Mouse (Mus musculus) forebrain, embryonic 10.5 days (tissue): ENCODE results near the gene Uqcc1. TPM values are rescaled to one million over a fixed set of nuclear protein-coding genes. Genes with fewer than 3 reads are reported as not detected.
A peak's percentile ranks its signal among the peaks of the same experiment; 100 is the strongest.

Experiments
- DNase-seq: peaks from one replicate; pipeline ENCODE4 v3.0.0-alpha.2; 2017; ENCODE audit warnings: low spot score; ENCODE audit errors: extremely low spot score
- H3K27ac ChIP-seq: fragments of 300-500 bp; sonication (generic); 2 replicates; pipeline ENCODE4 v1.5.1; 2016; ENCODE audit warnings: mild to moderate bottlenecking
- H3K27me3 ChIP-seq: fragments of 300-500 bp; sonication (generic); 2 replicates; pipeline ENCODE4 v1.6.1; 2016; ENCODE audit warnings: mild to moderate bottlenecking; ENCODE audit not compliant: poor library complexity, severe bottlenecking
- H3K36me3 ChIP-seq: fragments of 300-500 bp; sonication (generic); replicated peaks from 2 replicates; pipeline ENCODE4 v1.6.1; 2016; ENCODE audit warnings: mild to moderate bottlenecking, moderate library complexity
- H3K4me1 ChIP-seq: fragments of 300-500 bp; sonication (generic); 2 replicates; pipeline ENCODE4 v1.6.1; 2016
- H3K4me3 ChIP-seq: fragments of 300-500 bp; sonication (generic); 2 replicates; pipeline ENCODE4 v1.5.1; 2016; ENCODE audit warnings: mild to moderate bottlenecking, moderate library complexity
- H3K9me3 ChIP-seq: fragments of 300-500 bp; sonication (generic); 2 replicates; pipeline ENCODE4 v1.6.1; 2016; ENCODE audit warnings: mild to moderate bottlenecking, moderate library complexity
- WGBS: fragments of 180-500 bp; shearing (Covaris S2); methylation state at CpG from one replicate; pipeline ENCODE4 v1.1.7; 2016; 5-methylcytosine and 5-hydroxymethylcytosine counted together
- polyA plus RNA-seq: library from polyadenylated mRNA; unstranded; fragments of >200 nt; fragmentation: Nextera tagmentation; extraction: Ambion mirVana; gene quantifications from 2 replicates; pipeline ENCODE4 v1.2.1, GENCODE M21; 2016

The Uqcc1 gene
- polyA plus RNA-seq = 78.4 and 82.2 TPM in 2 replicates

DNA sequence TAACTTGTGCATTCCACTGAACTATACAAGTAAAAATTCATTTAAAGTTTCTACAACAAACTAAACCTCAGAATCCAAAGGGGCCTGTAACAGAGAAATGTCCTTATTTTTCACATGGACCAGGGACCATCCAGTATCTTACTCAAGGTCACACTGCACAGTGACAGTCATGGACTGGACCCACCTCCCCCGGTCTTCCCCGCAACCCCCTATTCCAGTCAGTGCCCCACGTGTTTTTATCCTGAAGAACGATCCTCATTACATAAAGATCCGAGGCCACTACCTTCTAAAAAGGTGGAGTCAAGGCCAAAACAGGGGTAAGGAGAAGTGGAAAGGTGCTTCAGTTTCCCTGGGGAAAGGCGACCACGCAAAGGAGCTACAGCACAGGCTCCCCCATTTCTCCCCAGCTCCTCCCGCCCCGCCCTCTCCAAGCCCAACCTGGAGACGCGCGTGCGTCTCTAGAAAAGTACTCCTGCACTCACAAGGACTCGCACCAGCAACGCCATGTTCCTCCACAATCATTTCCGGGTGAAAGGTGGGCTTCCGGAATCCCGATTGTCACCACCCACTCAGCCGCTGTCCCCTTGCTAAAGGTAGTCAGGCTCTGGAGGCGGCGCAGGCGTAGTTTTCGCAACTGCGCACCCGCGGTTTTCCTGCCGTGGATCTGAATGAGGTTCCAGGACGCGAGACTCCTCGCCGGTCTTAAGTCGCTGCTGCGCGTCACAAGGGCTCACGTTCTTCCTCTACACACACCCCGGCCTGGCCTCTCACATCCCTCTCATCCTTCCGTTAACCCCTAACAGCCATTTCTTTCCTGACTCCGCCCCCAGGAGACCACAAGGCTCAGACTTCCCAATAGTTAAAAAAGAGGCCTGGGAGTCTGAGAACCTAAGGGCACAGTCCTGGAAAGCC, at the start of gene Uqcc1:
Uqcc1 (minus strand) TSS at position 780 of the 912 bp plus-strand sequence.
- H3K4me3 ChIP-seq = peak within 1 kb of the TSS; percentile 78
- DNase-seq = peak; percentile 92
- H3K4me1 ChIP-seq = peaks cover 25% of the 10 kb centered on the region
- WGBS = under 1% methylated on average over 38 of the region's 38 CpGs
- H3K36me3 ChIP-seq = peaks cover 15% of the 10 kb centered on the region
- no peaks in the 10 kb centered on the region for H3K27me3 ChIP-seq
- H3K27ac ChIP-seq = peak within 1 kb of the TSS; percentile 93
- H3K9me3 ChIP-seq = no peaks in the 10 kb centered on the region

DNA sequence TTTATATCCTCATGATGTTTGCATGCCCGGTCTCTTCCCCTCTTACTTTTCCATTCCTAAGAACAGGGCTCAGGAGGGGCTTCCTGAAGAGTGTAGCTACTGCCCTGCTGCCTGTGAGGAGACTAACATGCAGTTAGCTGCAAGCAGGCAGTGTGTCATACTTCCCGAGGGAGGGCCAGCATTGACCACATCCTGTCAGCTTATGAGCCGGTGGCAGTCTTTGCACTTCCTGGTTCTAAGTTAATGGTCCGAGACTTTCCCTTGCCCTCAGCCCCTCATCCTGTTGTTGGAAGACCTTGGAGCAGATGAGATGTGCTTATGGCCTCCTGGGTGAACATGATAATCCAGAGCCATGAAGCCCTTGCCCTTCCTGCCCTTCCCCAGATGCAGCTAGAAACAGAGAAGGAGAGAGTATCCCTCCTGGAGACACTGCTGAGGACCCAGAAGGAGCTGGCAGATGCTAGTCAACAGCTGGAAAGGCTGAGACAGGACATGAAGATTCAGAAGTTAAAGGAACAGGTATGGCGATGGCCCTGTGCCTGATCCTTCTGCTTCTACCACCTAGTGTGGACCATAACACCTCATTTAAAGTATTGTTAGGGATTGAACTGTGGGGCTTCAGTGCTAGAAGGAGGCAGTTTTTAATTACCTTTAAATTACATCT, 49.4 kb upstream of the Uqcc1 start:
- 87% methylated on average over 5 of the region's 5 CpGs for WGBS

DNA sequence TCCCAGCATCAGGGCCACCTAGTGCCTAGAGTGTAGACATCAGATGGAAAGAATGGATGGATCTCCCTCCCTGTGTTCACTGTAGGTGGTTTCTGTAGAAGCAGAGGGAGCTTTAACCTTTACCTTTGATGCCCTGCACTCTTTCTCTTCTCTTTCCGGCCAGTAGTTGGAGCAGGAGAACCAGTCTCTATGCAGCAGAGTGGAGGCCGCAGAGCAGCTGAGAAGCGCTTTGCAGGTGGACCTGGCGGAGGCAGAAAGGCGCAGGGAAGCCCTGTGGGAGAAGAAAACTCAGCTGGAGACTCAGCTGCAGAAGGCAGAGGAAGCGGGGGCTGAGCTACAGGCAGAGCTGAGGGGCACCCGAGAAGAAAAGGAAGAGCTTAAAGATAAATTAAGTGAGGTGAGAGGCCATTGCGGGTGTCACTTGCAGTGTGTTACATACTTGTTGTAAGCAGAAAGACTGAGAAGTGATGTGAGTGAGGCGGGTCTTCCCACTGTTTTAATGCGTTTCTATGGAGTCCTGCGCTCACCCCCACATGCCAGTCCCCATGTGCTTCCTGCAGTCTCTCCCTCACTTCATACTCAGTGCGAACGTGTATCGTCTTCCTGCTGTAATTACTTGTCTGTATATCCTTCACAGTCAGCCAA, 44.1 kb upstream of the Uqcc1 start:
- no peak for DNase-seq
- H3K27me3 ChIP-seq = no peaks in the 10 kb centered on the region
- no peaks in the 10 kb centered on the region for H3K4me1 ChIP-seq
- no peak overlapping the region for H3K4me3 ChIP-seq
- H3K9me3 ChIP-seq = no peaks in the 10 kb centered on the region
- peaks cover 96% of the 10 kb centered on the region for H3K36me3 ChIP-seq
- WGBS = 85% methylated on average over 14 of the region's 14 CpGs
- no peak overlapping the region for H3K27ac ChIP-seq

More for the DNA sequence above, 49.4 kb upstream of the Uqcc1 start:
- DNase-seq = no peak
- Histone ChIP-seq H3K27ac (no peak overlapping the region), H3K36me3 (peaks cover 100% of the 10 kb centered on the region), H3K4me3 (no peak overlapping the region), H3K27me3 (no peaks in the 10 kb centered on the region), H3K9me3 (no peaks in the 10 kb centered on the region), H3K4me1 (no peaks in the 10 kb centered on the region)

DNA sequence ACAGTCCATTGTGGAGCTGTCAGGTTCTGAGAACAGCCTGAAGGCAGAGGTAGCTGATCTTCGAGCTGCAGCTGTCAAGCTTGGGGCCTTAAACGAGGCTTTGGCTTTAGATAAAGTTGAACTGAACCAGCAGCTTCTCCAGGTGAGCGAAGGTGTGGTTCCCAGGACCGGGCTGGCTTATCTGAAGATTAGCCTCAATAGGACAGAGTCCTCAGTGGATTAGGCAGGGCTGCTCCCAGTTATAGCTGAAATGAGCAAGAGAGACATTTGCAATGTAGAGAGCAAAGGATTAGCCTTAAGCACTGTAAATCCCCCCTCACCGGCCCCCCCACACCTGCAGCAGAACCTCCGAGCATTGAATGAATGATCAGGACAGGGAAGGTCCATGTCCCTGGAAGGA, 43.2 kb upstream of the Uqcc1 start:
- no peak overlapping the region for H3K27ac ChIP-seq
- no peaks in the 10 kb centered on the region for H3K9me3 ChIP-seq
- no peak overlapping the region for H3K4me3 ChIP-seq
- WGBS = 88% methylated on average over 6 of the region's 6 CpGs
- H3K36me3 ChIP-seq = peaks cover 96% of the 10 kb centered on the region
- no peak for DNase-seq
- H3K27me3 ChIP-seq = no peaks in the 10 kb centered on the region
- H3K4me1 ChIP-seq = no peaks in the 10 kb centered on the region

DNA sequence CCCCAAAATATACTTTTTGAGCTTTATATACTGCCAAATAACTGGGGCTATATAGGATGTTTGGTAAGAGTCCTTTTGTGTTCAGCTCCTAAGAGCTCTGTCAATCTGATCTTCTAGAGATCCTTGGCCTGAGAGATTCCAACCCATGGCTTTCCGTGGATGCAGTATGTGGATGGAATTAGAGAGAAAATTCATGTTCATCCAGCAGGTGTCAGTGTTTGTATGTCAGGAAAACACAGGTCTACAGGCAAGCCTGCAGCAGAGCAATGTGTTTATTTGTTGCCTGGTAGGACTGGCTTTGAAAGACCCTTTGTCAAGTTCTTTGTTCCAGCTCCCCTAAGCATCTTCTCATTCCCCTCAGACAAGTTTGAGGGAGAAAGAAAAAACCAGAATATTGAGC, 32.9 kb upstream of the Uqcc1 start:
- Histone ChIP-seq H3K36me3 (peaks cover 91% of the 10 kb centered on the region), H3K9me3 (no peaks in the 10 kb centered on the region), H3K4me3 (no peak overlapping the region), H3K27me3 (no peaks in the 10 kb centered on the region), H3K27ac (no peak overlapping the region), H3K4me1 (0 out of 2 replicates have a peak, but pooled peaks cover 3% of the 10 kb centered on the region)
- WGBS = 57% methylated on average over 1 of the region's 1 CpGs
- DNase-seq = no peak

DNA sequence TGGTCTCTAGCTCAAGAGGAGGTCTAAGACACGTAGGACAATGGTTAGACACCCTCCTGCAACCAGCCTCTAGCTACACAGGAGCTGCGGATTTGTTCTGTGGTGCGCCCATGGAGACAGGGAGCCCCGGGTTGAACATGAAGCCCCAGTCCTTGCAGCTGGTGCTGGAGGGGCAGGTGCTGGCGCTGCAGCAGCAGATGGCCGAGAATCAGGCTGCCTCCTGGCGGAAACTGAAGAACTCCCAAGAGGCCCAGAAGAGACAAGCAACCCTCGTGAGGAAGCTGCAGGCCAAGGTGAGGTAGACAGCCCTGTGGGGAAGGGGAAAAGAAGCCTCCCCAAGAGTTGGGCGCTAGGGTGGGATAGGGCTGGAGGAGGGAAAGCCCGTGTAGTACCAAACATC, 31.8 kb upstream of the Uqcc1 start:
- no peak for DNase-seq
- Histone ChIP-seq H3K36me3 (peaks cover 80% of the 10 kb centered on the region), H3K4me1 (peaks cover 12% of the 10 kb centered on the region), H3K9me3 (no peaks in the 10 kb centered on the region), H3K4me3 (no peak overlapping the region), H3K27ac (no peak overlapping the region), H3K27me3 (no peaks in the 10 kb centered on the region)
- 85% methylated on average over 10 of the region's 10 CpGs for WGBS

DNA sequence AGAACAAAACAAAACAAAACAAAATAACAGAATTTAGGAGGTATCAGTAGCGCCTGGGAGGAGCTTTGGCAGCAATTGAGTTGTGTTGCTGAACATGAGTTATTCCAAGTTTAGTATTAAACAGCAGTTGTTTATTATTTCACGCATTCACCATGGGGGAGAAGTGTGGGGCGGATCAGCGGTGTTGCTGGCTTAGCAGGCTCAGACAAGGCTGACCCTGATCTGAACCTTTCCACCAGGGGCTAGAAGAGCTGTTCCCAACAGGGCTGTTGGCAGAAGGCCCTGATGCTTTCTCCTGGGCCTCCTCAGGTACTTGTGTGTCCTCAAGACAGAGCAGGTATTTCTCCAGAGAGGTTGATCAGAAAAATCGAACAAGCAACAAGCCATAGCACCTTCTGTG, 29.9 kb upstream of the Uqcc1 start:
- Histone ChIP-seq H3K27me3 (no peaks in the 10 kb centered on the region), H3K36me3 (peaks cover 61% of the 10 kb centered on the region), H3K27ac (no peak overlapping the region), H3K9me3 (no peaks in the 10 kb centered on the region), H3K4me3 (no peak overlapping the region), H3K4me1 (peaks cover 13% of the 10 kb centered on the region)
- DNase-seq = no peak
- WGBS = 93% methylated on average over 5 of the region's 5 CpGs

DNA sequence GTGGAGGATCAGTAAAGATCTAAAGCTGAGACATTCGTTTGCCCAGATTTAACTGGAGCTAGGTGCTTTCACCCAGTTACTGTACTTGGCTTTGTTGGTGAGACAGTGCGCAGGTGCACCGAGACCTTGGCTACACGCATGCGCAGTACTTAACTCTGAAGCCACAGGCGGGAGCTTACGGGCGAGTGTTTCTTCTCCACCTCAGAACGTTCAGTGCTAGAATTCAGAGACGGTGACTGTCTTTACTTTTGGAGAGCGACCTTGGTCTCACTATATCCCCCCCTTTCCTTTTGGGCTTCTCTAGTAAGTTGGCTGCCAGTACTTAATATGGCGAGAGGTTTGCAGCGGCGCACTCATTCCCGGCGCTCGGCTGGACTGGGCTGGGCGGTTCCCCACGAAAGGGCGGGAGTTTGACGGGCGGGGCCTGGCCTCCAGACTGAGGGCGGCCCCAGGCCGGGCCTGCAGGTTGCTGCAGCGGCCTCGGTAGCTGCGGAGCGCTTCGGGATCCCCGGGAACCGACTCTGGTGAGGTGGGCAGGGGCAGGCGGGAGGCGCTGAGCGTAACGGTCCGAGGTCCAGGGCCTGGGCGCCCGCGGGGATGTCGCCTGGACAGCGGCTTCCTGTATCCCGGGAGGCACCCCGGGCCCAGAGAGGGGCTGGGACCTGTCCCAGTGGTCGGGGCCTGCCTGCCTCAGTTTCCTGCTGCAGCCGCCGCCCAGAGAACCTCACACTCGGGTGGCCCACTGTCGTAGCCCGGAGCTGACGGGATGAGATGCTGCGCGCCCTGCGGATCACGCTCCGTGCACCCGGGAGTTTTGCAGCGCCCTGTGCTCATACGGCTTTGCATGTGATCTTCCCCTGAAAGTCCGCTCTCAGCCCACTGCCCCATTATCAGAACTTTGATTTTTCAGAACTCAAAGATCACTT, 26.3 kb upstream of the Uqcc1 start, which contains the start of gene Cep250:
Cep250 (plus strand) TSS at position 325 of the 926 bp plus-strand sequence.
- DNase-seq = peak; percentile 94
- Histone ChIP-seq H3K4me1 (peaks cover 10% of the 10 kb centered on the region), H3K27me3 (no peaks in the 10 kb centered on the region), H3K4me3 (peak within 1 kb of the TSS; percentile 95), H3K27ac (peak within 1 kb of the TSS; percentile 99), H3K36me3 (peaks cover 26% of the 10 kb centered on the region), H3K9me3 (no peaks in the 10 kb centered on the region)
- WGBS = under 1% methylated on average over 59 of the region's 59 CpGs

DNA sequence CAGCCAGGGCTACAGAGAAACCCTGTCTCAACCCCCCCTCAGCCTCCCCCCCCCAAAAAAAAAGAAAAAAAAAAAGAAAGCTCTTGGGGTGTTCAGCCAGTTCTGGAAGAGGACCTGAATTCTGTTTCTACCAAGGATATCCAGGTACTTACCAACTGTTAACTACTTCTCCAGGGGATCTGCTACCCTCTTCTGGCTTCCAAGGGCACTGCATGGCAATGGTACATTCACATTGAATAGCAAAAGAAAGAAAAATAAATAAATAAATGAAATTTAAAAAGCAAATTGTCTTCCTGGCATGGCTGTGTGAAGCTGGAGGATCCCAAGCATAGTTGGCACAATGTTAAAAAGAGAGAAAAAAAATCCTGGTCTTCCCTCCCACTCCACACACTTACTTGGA, 21.9 kb upstream of the Uqcc1 start:
- DNase-seq = no peak
- H3K9me3 ChIP-seq = no peaks in the 10 kb centered on the region

DNA sequence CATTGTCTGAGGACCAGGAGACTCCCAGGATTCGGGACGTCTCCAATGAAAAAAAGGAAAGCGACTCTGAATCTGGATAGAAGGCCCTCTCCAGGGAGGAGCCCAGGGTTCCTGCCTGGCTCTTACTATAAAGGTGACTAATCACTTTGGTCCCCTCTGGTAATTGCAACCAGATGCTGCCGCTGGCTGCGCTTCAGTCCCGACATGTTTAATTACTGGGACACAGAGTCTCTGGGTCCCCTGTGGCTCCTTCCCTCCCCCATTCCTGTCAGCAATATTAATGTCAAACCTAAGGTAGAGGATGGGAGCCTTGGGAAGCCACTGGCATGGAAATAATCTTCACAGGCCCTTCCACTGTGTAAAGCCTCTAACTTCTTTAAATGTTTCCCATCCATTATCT, 19.3 kb upstream of the Uqcc1 start:
- peaks cover 42% of the 10 kb centered on the region for H3K4me1 ChIP-seq
- peaks cover 10% of the 10 kb centered on the region for H3K27me3 ChIP-seq
- H3K4me3 ChIP-seq = no peak overlapping the region
- WGBS = 19% methylated on average over 6 of the region's 6 CpGs
- no peaks in the 10 kb centered on the region for H3K9me3 ChIP-seq
- DNase-seq = no peak
- no peaks in the 10 kb centered on the region for H3K36me3 ChIP-seq
- no peak overlapping the region for H3K27ac ChIP-seq

More for the DNA sequence above, 21.9 kb upstream of the Uqcc1 start:
- Histone ChIP-seq H3K4me1 (peaks cover 18% of the 10 kb centered on the region), H3K36me3 (no peaks in the 10 kb centered on the region), H3K27ac (no peak overlapping the region), H3K4me3 (no peak overlapping the region), H3K27me3 (peaks cover 3% of the 10 kb centered on the region; the same call in 1 of the 2 replicates)

DNA sequence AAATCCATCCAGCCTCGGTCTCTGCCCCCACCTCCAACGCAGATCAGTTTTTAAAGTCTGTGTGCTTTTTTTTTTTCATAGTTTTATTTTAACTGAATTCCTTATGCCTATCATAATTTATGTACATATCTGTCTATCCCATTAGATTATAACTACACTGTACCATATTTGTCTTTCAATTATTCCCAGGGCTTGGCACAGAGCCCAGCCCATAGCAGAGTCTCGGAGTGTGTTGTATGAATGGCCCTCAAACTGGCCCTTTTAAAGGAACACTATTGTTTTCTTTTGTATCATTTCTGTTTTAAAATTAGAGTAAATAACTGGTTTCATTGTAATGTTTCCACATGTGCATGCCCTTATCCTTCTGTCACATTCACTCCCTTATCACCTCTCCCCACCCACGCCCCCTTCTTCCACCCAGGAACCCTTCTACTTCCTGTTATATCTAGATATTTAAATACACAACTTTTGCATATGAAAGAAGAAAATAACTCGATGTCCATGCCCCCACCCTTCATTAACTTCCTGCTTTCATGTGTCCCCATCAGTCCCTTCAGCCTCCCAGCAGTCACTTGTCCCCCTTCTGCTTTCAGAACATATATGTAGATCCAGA, 17.4 kb upstream of the Uqcc1 start:
- Histone ChIP-seq H3K27me3 (peaks cover 15% of the 10 kb centered on the region), H3K4me3 (no peak overlapping the region), H3K4me1 (peaks cover 58% of the 10 kb centered on the region), H3K9me3 (no peaks in the 10 kb centered on the region), H3K36me3 (no peaks in the 10 kb centered on the region), H3K27ac (no peak overlapping the region)
- DNase-seq = no peak
- WGBS = 80% methylated on average over 5 of the region's 5 CpGs
